Mouse (Mus musculus) MN1 (cell line): Measurements from ENCODE around the gene Fads3.

Experiments
- DNase-seq: peaks from one replicate; pipeline ENCODE4 v3.0.0-alpha.2; 2016; ENCODE audit warnings: low spot score

Gene Fads3

GRCm38 (mm10) chr19:10041388-10042148 is at the start of gene Fads3:
Gene Fads3, plus strand, starts transcription at chr19:10041569.
- DNase-seq: peak; percentile 73

DNA sequence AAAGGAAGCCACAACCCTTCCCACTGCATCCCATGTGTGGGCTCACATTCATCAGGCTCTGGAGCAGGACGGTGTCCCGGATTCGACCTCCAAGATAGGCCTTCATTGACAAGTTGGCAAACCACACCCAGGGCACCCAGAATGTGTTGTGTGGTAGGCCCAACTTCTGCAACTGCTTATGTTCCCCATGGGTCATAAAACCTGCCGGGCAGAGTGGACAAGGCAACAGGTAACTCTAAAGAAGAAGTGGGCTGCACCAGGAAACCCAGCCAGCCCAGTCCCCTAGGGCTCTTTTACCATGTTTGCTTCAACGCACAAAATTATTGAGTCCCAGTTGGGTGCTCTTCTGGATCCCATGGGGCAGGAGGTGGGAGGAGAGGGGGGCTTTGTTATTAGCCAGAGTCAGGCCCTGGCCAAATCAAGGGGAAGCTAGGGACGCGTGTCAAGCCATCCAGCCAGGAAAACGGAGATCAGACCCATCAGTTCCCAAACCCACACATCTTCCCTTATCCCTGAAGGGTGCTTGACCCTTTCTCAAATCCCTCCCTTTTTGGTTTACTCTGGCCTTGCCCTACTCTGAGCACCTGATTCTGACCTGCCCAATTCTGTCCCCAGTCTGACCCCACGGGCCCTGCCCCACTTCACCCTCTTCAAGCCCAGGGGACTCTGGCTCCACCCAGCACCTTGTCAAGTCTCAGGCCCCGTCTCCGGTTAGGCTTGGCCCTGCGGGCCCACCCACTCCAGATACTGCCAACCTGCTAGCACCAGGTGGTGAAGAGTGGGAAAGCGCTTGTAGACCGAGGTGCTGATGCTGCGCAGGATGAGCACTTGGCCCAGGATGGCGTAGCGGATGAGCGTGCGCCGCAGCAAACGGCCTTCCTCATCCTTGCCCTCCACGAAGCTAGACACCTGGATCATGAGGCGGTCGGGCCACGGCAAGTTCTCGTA is 49.1 kb upstream of the Fads3 start:
- no peak for DNase-seq

DNA sequence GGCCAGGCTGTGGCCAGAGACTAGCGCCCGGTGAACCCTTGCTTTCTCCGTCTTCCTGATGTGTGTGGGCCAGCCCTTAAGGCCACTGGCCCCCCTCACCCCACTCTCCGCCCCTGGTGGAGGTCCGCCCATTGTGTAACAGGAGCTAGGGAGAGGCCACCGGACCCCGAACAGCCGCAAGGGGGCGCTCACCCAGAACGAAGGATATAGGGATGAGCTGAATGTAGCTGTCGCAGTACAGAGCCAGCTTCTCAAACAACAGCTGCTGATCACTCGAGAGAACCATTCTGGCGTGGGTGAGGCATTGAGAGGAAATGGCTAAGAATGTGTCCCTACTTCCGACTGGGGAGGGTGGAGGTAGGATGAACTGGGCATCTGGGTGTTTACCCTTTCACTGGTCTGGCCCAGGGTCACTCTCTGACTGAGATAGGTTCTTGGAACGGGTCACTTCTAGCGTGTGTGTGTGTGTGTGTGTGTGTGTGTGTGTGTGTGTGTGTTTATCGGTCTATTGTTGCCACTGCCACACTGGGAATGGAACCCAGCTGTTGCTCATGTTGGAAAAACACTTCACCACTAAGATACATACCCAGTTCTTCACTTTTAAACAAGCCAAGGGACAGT is 48.2 kb upstream of the Fads3 start:
- no peak for DNase-seq

DNA sequence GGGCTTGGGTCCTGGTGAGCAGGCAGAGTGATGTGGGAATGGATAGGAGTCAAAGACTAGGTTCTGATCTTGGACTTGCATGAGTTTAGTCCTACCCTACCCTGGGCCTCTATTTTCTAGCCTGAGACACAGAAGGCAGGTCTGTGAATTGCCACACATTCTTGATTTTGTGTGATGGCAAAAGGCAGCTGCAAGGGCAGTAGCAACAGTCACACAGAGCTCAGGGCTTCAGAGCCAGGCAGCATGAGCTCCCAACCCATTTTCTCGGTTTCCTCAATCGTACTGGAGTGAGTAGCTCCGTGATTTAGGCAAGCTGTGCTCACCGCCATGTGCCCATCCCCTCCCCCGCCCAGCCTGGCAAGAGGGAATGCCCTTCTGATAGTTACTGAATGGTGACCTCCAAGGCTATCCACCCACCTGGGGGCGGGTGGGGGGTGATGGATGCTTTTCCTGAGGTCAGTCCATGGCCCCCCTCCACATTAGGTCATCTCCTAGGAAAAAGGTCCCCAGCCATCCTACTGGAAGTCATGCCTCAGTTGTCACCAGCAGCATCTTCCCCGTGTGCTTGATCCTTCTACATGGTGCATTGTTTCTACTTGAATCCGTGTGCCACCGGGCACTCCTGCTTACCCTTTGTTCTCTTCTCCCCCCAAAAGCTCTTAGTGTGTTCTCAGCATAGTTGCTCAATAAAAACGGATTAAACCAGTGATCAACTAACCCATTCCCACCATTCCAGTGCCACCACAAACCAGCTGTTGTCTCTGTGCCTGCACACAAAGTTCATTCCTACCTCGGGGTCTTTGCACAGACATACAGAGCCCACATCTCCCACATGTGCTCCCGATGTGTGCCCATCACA is 43.9 kb upstream of the Fads3 start:
- no peak for DNase-seq

DNA sequence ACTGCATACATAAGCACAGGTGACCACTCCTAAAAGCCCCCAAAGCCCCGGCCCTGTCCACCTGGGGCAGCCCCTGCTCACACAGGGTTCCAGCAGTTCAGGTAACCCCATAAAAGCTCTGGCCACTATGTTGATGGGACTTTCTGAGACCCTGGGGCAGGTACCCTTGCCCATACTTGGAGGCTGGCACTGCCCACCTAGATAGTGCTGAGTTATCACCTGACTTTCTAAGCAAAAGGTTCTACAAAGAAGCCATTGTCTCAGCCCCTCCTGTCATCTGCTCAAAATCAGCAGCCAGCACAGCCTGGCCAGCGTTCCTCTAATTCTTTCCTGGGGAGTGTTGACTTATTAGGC is 43.3 kb upstream of the Fads3 start:
- DNase-seq: no peak

- no peak for DNase-seq
These were observed 42.5 kb upstream of the Fads3 start for GRCm38 (mm10) chr19:9998736-9999486.

GRCm38 (mm10) chr19:10000330-10000729 is 41.0 kb upstream of the Fads3 start:
- peak; percentile 58 for DNase-seq

- no peak for DNase-seq
These were observed 40.0 kb upstream of the Fads3 start, which contains the start of the genes Best1 and Rab3il1 for GRCm38 (mm10) chr19:10001206-10001969. Gene Best1, minus strand, starts transcription at chr19:10001633. Gene Rab3il1, plus strand, starts transcription at chr19:10001669.

DNA sequence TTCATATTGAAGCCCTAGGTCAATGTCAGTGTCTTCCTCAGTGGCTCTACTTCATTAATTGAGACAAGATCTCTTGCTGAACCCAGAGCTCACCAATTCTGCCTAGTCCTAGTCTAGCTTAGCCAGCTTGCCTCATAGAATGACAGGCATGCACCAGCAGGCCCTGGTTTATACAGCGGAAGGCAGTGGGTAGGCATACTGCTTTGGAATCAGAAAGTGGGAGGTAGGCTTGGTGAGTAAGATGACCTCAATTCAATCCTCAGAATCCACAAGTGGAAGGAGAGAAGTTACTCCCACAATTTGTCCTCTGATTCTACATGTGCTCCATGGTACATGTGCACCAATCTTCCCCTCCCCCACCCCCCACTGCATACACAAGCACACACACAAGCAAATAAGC is 37.7 kb upstream of the Fads3 start:
- DNase-seq: no peak

DNA sequence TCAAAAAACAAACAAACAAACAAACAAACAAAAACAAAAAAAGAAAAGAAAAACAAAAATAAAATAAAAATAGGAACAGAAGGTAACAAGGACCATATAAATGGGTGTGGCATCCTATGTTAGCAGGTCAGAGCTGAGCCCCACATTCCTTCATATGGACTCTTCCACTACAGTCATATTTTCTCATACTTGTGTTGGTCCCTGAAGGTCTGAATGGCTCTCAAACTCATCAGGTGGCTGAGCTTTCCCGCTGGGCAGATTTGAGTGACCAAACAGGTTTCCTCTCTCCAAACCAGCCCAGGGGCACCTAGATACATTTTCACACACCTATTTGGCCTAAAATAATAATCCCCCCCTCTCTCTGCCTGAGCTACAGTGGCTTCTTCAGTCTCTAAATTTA is 30.0 kb upstream of the Fads3 start:
- DNase-seq: no peak

DNA sequence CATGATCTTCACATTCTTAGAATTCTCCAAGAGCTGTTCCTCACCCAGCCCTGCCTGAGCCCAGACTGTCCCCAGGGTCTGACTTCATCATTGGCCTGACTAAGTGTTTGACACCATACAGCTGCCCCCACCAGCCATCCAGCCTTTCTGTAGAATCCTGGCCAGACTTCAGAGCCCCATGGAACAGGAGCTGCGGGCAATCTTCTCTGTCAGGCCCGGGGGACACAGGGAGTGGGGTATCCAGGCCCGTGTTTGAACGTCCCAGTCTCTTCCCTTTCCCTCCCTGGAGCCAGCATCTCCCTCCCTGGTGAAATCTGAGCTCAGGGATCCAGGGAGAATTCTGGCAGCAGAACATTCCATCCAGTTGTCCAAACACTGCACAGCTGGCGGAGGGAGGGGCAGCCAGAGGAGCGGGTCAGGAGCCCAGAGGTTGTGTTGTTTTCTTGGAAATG is 28.5 kb upstream of the Fads3 start:
- no peak for DNase-seq

DNA sequence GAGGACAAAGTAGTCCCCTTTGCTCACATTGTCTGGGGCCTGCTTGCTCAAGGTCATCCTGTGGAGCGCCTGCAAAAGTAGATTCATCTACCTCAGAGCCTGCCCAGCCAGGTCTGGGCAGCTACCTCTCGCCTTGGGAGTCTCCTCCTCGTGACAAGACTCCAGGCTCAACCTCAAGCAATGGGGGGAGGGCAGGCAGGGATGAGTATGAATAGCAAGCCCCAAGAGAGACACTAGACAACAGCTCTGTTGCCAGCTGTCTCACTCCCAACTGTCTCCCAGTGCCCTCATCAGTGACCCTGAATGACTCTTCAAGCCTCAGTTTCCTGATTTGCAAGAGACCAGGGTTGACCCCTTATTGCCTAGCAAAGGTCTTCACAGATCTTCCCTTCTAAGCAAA is 28.0 kb upstream of the Fads3 start:
- DNase-seq: no peak

- DNase-seq: no peak
These were observed 27.5 kb upstream of the Fads3 start for GRCm38 (mm10) chr19:10013913-10014312.

- DNase-seq: no peak
These were observed 26.5 kb upstream of the Fads3 start for GRCm38 (mm10) chr19:10014824-10015223.

- DNase-seq: no peak
These were observed 25.9 kb upstream of the Fads3 start for GRCm38 (mm10) chr19:10015442-10015841.

GRCm38 (mm10) chr19:10016151-10016550 is 25.2 kb upstream of the Fads3 start:
- no peak for DNase-seq

GRCm38 (mm10) chr19:10017637-10018526 is 23.5 kb upstream of the Fads3 start:
- peak; percentile 70 for DNase-seq

- DNase-seq: no peak
These were observed 22.9 kb upstream of the Fads3 start for GRCm38 (mm10) chr19:10018527-10018818.

DNA sequence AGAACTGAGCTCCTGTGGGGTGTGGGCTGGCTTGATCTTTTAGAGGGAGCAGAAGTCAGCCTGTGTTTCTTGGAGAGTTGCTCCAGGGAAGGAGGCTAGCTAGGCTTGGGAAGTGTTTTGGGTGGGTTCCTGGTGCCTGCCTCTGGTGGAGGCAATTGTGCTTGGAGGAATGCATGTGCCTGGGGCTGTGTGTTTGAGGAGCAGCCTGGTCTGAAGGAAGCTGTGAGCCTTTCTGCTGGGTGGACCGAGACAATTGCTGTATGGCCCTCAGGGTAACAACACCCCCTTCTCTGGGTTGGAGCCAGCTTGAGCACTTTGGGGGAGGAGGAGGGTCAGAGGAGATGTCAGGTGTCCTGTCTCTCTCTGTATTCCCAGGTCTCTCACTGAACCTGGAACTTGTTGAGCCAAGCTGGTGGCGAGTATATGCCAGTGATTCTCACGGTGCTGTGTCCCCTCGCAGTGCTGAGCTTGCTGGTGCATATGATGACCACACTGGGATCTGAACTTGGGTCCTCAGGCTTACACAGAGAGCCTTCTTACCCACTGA is 22.1 kb upstream of the Fads3 start:
- no peak for DNase-seq
